Mouse (Mus musculus) neural tube, embryonic 10.5 days (tissue): ENCODE results near the gene Bcl11b.

Experiments used
- DNase-seq: peaks from one replicate; pipeline ENCODE4 v3.0.0-alpha.2; 2017; ENCODE audit warnings: low spot score; ENCODE audit errors: extremely low spot score

The Bcl11b gene

DNA sequence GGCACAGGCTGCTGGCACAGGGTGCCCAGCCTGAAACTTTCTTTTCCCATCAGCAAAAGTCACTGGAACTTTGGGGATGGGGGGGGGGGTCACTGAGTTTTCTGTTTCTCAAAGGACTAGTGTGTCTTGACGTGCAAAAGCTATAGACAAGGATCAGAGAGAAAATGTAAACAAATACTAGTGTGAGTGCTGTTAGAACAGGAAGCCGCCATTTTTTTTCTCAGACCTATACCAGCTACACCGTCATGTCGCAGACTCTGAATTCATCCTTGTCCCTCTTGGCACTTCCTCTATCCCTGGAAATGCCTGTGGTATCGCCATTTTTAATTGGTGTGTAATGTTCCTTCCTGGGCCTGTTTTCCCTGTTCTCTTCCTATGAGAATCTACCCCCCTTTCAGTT, 66.4 kb downstream of the Bcl11b start:
- DNase-seq, result no peak

DNA sequence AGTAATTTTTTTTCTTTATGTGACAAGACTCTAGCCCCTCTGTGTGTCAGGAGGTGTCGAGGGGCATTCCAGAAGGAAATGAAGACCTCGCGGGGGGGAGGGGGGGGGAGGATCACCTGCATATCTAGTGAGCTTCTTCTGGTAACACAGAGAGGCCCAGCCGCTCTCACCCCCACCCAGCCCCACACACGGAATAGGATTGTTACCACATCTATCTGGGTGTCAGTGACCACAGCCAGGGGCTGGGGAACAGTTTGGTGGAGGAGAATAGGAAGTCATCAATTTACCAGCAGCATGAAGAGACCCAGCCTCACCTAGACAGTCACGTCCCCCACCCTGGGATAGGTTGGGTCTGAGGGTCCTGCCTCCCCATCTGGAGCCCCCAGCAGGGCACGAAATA, 67.0 kb downstream of the Bcl11b start:
- DNase-seq, result no peak

DNA sequence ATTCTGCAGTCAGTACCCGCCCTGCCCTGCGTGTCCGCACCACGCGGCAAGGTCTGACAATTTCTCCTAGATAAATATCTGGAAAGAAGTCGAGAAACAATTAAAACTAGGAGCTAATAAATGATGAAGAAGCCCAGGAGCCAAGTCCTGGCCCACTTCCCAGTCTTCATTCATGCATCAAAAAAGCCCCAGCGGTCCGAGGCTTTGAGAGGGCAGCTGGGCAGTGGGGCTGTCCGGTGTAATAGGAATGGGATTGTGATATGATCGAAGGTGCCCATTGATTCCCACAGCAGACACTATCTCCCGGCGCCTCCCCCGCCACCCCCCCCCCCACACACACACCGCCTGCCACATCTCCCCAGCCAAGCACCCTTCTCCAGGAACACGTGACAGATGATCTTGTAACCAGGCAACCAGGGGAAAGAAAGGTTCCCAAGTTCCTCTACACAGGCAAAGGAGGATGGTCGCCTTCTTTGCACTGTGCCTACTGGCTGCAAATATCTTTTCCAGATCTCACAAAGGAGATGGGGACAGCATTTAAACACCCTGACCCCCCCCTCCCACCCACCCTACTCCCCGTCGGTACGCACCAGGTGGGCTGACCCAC, 68.5 kb downstream of the Bcl11b start:
- no peak for DNase-seq

DNA sequence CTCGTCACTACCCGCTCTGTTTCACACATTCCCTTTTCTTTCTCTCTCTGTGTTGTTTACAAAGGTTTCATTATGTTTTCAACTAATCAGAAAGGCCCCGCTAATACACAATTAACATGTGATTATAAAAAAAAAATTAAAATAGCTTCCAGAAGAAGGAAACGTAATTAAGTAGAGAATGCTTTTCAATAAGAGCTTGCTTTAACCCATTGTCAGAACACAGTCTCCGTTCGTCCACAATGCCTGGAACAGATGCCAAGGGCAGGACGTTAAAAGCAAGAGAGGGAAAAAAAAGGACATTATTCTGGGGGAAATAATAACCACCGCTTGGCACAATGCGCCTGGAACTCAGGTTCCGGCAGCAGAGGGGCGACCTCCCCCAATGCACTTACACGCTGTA, 71.3 kb downstream of the Bcl11b start:
- no peak for DNase-seq

DNA sequence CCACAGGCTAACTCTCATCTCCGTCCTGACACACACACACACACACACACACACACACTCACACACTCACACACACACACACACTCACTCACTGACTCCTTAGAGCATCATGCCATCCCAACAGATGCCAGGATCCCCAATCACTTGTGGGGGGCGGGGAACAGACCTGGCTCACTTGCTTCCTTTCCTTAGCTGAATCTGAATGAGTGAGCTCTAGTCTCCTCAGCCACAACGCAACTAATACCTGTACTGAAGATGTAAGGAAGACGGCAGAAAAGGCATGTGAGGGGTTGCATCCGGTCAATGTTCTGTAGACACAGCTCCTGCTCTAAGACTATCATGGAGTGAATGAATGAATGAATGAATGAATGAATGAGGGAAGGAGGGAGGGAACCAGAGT, 71.9 kb downstream of the Bcl11b start:
- no peak for DNase-seq

DNA sequence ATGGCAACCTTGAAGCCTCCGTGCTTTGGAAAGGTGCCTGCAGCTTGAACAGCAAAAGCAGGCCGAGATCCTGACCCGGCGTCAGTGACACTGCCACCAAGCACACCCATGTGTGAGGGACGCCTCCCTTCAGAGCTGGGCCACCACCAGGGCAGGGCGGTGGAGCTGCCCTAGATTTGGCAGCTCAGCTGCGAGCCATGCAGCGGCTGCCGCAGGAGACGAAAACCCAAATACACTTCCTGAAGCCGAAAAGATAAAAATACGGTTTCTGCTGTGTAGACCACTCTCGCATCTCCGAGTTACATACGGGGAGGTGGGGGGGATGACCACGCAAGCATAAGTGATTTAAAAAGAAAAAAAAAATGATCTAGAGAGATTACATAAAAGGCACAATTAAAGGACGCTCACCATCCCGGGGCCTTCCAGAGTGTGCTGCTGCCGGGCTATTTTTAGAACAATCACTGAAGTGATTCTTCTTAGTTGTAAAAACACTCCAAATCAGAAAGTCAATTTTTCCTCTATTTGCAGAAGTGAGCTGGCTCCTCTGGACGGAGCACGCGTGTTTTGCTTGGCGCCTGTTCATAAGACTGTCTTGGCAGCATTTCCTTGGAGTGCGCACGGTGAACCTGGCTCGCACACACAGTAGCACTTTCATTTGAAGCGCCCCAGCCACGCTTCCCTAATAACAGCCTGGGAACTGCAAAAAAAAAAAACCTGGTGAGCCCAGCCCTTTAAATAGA, 72.6 kb downstream of the Bcl11b start:
- no peak for DNase-seq

DNA sequence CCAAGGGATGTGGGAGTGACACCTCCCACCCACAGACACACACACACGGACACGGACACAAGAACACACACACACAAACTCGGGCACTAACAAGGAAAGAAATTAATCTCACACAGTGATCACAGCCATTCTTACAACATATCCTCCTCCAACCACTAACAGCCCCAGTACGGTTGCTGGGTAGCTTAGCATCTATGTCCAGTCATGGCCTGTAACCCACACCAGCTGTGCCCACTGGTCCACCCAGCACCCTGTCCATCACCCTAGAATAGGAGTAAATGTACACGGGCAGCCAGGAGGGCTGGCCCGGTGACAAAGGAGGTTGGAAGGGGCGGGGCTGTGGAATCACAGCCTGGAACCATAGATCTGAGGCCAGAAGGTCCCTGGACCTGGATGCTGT, 74.5 kb downstream of the Bcl11b start:
- no peak for DNase-seq

DNA sequence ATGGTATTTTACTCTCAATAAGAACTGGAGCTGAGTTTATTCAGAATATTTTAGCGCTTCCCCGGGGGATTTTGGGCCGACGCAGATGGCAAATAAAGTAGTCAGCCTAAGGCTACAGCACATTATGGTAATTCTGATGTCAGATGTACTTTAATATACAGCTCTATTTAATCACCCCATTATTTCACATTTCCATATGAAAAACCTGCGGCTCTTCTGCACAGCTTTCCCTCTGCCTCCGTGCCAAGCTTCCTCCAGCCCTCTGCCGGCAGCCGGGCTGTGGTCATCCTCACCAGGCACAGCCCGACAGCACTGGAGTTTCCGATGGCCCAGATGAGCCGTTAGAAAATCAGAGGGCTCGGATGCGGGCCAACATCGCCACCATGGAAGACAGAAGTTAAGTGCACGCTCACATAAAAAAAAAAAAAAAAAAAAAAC, 74.9 kb downstream of the Bcl11b start:
- DNase-seq, result no peak

DNA sequence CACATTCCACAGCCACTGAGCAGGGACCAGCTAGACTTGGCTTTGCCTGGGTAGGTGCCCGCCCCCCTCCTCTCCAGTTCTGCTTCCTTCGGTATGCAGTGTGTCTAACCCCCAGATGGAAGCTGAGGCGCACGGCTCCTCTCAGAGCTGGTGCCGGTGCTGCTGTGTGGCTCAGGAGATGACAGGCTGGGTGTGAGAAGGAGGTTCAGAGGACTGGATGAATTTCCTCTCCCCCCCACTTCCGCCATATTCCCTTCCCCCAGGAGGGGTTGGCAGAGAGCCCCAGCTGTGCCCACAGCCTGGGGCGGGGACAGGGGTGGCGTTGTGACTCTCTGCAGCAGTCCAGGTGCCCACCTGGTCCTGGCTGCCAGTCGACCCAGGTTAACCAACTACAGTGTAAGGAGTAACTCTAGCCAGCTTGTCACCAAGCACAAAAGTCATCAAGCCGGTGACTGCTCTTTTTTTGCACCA, 75.4 kb downstream of the Bcl11b start:
- DNase-seq, result no peak

DNA sequence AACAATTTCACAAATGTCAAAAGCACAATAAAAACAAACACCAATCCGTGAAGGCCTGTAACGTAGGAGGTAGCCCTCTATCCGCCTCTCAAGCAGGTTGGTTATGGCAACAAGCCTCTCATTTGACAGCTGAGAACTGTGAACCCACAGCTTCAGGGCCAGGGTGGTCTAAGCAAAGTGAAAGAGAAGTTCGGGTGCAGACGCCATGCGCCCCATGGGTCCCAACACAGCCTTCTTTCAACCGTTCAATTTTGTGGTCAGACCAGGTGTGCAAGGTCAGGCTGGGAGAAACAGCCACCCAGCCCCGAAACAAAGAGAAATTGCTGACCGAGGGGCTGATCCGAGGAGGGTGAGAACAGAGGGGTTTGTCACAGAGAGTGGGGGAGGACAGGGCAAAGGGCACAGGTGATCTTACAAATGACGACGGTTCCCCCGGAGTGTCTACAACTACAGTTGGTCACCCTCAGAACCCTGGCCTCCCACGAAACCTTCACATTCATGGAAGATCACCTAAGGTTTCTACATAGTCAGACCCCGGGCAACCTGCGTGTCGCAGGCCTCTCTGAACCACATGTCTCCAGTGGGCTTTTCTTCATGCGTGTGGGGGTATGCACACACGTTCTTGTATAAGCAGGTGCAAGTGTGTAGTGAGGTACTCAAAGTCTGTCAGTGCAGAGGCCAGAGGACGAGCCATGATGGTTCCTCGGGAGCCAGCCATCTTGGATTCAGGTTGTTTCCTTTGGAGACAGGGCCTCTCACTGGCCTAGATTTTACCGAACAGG, 77.1 kb downstream of the Bcl11b start:
- DNase-seq, result no peak

DNA sequence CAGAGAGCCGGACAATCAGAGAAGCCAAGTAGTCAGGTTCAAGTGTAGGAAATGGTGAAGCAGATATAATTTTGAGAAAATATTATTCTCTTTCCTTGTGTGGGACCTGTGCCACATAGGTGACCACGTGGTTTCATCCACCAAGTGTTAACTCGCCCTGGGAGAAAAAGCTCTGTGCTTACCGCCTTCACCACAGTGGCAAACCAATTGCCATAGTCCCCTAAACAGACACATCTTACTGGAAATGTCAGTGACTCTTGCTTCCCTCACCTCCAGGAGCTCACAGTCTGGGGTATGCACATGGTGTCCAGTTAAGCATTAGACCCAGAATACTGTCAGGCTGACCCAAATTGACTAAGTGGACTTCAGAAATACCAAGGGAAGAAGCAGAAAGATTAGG, 78.7 kb downstream of the Bcl11b start:
- DNase-seq, result no peak

DNA sequence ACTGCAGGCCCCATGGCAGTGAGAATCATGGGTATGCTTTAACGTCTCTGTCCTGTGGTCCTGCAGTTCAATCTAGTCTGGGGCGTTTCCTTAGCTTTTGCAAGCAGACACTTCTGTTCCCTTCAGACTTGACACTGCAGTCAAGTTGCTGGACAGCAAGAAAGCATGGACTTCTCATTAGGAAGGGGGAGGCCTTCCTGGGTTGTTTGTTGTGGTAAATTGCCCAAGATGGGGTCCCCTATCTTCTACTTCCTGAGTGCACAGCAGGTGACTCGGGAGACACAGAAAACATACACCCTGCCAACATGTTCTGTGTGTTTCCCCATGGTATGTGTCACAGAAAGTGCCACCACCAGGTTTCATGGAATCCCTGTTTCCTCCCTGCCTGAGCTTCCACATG, 79.4 kb downstream of the Bcl11b start:
- no peak for DNase-seq

DNA sequence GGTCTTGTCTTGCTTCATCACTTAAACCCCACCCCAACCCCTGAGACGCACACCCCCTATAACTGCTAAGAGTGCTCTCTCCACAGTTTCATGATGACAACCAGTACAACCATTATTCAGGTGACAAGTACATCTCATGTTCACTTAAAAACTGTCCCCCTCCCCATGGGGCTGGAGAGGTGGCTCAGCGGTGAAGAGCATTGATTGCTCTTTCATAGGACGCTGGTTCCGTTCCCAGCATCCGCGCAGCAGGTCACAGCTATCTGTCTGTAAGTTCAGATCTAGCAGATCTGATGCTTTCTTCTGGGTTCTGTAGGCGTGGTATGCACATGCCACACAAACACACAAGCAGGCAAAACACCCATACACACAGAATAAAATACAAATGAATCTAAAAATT, 81.2 kb downstream of the Bcl11b start:
- no peak for DNase-seq

DNA sequence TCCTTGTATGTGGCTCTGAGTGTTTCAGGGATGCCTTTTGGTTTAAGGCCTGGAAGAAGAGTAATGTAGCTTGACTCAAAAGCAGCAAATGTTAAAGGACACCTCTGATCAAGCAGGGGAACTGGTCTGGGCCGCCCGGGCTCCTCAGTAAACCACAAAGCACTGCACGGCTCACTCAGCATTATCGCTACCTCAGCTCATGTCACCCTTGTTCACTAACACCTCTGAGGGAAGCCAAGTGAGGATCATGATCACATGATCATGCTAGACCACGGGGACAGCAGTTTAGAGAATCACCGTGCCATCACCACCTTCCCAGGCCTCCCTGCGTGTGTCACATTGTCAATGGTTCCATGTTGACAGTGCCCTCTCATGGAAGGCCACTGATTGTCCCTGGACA, 81.8 kb downstream of the Bcl11b start:
- no peak for DNase-seq

DNA sequence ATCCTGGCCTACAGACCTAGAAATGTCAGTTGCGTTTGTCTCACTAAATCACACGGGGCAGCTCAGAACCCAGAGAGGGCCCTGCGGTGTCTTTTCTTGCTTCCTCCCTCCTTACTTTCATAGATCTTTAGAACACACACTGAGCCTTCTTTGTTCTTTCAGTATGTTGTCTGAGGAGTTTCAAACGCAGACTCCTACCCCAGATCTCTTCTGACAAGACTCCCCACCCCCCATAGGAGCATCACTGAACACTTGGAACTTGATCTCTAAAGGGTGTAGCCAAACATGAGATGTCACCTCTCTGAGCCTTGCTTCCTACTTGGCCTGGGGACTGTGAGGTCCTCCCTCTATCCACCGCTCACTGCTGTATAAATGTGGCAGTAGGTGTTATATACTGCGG, 82.2 kb downstream of the Bcl11b start:
- DNase-seq, result no peak

DNA sequence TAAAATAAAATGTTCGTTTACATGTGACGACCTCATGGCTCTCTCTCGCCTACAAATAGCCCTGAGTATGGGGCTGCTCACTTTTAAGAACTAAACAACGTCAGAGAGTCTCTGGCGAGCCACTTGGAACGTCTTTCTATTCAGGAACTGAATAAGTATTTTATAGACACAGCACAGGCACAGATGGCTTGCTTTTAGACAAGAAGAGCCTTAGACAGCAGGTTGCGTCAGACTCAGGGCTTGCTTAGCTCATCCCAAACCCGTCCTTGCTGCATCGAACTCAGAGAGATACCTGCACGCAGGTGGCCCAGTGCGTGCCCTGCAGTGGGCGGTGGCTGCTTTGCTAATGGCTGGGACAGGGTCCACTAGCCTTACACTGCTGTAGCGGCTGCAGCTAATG, 82.7 kb downstream of the Bcl11b start:
- DNase-seq, result no peak

DNA sequence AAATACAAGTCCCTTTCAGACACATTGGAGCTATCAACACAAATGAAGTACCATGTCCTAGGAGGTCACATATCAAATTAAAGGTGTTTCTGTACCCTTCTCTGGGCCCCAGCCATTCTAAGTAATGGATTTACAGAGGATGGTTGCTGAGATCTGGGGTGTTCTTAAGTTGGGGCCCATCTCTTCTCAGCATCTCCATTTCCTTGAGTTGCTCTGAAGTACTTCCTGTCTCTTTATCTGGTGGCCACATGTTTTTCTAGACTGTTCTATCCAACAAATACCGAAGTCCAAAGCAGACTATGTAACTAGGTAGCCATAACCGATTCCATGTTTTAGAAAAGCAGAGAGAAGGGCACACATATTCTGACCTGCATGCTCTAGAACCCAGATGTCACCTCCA, 83.3 kb downstream of the Bcl11b start:
- DNase-seq, result no peak

DNA sequence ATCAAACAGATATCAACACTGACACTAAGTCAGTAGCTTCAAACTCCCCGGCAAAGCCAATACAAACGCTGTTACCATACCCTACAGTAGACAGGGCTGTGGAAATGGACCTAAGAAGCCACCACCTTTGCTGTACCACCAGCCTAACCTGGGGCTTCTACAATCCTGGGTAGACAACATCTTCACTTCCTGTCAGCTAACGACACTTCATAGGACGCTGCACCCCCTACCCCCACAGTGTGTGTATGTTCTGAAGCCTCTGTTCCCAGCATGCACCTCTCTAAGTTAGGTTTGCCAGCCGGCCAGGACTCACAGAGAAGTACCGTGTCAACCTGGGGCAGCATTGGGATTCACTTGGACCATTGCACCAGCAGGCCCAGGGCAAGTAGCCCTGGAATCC, 84.6 kb downstream of the Bcl11b start:
- no peak for DNase-seq

DNA sequence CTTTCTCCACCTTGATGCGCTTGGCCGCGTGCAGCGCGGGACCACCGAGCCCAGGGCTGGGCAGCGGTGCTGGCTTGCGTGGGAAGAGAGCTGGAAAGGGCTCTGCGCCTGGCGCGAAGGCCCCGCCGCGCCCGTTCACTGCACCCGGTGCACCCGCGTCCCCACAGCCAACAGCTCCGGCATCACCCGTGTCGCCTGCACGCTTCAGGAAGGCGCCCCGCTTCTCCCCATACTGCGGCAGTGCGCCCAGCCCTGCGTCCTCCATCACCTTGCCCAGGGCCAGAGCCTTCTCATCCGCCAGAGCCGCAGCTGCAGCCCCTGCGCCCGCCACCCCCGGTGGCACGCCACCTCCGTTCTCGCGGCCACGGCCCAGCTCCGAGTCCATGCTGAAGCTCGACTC, 87.4 kb downstream of the Bcl11b start:
- DNase-seq, result no peak

DNA sequence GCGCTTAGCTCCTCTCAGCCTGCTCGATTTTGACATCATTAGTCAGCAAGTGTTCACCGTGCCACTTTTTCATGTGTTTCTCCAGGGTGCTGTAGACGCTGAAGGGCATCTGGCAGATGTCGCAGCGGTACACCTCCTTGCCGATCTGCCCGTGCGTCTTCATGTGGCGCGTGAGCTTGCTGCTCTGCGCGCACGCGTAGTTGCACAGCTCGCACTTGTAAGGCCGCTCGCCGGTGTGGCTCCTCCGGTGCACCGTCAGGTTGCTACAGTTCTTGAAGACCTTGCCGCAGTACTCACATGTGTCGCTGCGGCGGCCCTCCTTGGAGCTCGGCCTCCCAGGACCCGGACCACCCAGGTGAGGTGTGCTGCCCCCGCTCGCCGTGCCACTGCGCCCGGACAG, 88.0 kb downstream of the Bcl11b start:
- DNase-seq, result no peak

DNA sequence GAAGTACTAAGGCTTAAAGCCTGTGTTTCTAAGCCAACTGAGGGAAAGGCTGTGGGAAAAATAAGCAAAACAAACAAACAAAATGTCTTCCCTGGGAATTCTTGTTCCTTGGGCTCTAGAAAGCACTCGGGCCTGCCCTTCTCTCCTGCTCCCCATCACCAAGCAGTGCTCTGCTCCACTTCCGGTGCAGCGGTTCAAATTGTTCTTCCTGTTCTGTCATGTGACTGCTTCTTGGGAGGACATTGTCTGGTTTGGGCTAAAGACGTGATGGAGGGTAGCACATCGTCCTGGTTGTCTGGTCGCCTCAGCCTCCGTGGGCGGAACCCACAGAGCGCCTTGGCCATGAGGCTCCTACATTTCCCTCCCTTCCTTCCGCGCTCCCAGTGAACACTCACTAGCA, 94.6 kb downstream of the Bcl11b start:
- DNase-seq, result no peak

DNA sequence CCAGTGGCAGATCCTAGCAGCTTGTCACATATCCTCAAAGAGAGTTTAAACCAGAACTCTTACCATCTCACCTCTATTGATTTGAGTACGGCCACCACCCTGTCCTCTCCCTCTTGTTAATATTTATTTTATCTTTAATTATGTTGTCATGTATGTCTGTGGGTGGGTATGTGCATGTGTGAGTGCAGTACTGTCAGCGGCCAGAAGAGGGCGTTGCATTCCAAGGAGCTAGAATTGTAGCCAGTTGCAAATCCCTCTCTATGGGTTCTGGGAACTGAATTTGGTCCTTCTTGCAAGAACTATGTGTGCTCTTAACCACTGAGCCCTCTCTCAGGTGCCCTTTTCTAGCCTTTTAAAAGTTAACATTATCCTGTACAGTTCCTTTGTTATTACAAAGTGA, 98.1 kb downstream of the Bcl11b start:
- no peak for DNase-seq

DNA sequence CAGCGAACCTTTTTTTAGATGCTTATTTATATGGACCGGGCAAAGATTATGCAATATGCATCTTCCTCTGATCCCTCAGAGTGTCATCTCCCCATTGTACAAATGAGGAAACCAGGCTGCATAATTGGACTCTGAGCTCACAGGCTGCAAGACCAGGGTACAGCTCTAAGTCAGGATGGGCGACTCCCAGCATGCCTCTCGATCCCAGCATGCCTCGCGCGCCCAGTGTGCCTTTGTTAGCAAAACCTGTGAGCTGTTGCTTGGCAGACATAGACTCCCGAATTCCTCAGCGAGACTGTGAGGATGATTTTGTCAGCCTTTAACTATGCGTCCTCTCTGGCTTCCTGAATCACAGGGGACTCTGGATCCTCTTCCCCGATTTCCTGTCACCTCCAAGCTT, 98.9 kb downstream of the Bcl11b start:
- DNase-seq, result no peak
